Mouse (Mus musculus): Measurements from ENCODE around the gene Bap1.

The Bap1 gene

GRCm38 (mm10) chr14:31233070-31233995 lies 17.9 kb upstream of the Bap1 start:
- no peak for DNase-seq (ENCODE audit: low read depth, low spot score)

GRCm38 (mm10) chr14:31233996-31234591 lies 17.2 kb upstream of the Bap1 start:
- peak; percentile 82 for DNase-seq (ENCODE audit: low read depth, low spot score)

GRCm38 (mm10) chr14:31237101-31237882 lies 14.0 kb upstream of the Bap1 start:
- DNase-seq (ENCODE audit: low read depth, low spot score) = no peak

GRCm38 (mm10) chr14:31240528-31240927 lies 10.7 kb upstream of the Bap1 start:
- DNase-seq (ENCODE audit: low read depth, low spot score) = no peak

- DNase-seq (ENCODE audit: low read depth, low spot score) = no peak
These were observed 6.5 kb upstream of the Bap1 start for GRCm38 (mm10) chr14:31244777-31245176.

GRCm38 (mm10) chr14:31245946-31246345 lies 5.3 kb upstream of the Bap1 start:
- DNase-seq (ENCODE audit: low read depth, low spot score) = no peak

- DNase-seq (ENCODE audit: low read depth, low spot score) = no peak
These were observed 2.9 kb upstream of the Bap1 start for GRCm38 (mm10) chr14:31248396-31248795.

GRCm38 (mm10) chr14:31250222-31251083 lies 797 bp upstream of the Bap1 start:
- no peak for DNase-seq (ENCODE audit: low read depth, low spot score)

GRCm38 (mm10) chr14:31251626-31252025 lies 376 bp downstream of the Bap1 start:
- no peak for DNase-seq (ENCODE audit: low read depth, low spot score)

- no peak for DNase-seq (ENCODE audit: low read depth, low spot score)
These were observed 841 bp downstream of the Bap1 start for GRCm38 (mm10) chr14:31252091-31252490.

GRCm38 (mm10) chr14:31258476-31259050 lies 7.3 kb downstream of the Bap1 start:
- DNase-seq (ENCODE audit: low read depth, low spot score) = no peak

GRCm38 (mm10) chr14:31260374-31260773 lies 9.1 kb downstream of the Bap1 start:
- DNase-seq (ENCODE audit: low read depth, low spot score) = no peak

GRCm38 (mm10) chr14:31260932-31261331 lies 9.7 kb downstream of the Bap1 start:
- DNase-seq (ENCODE audit: low read depth, low spot score) = no peak

- DNase-seq (ENCODE audit: low read depth, low spot score) = no peak
These were observed 16.4 kb downstream of the Bap1 start for GRCm38 (mm10) chr14:31267649-31268048.

GRCm38 (mm10) chr14:31268301-31269001 lies 17.2 kb downstream of the Bap1 start:
- no peak for DNase-seq (ENCODE audit: low read depth, low spot score)

- peak; percentile 85 for DNase-seq (ENCODE audit: low read depth, low spot score)
These were observed 18.3 kb downstream of the Bap1 start for GRCm38 (mm10) chr14:31269456-31270100.

- DNase-seq (ENCODE audit: low read depth, low spot score) = no peak
These were observed 19.9 kb downstream of the Bap1 start for GRCm38 (mm10) chr14:31271121-31271520.

- DNase-seq (ENCODE audit: low read depth, low spot score) = peak; percentile 81
These were observed 20.9 kb downstream of the Bap1 start for GRCm38 (mm10) chr14:31272164-31272563.

- no peak for DNase-seq (ENCODE audit: low read depth, low spot score)
These were observed 34.5 kb downstream of the Bap1 start for GRCm38 (mm10) chr14:31285728-31286127.

All from forelimb bud, embryonic 11.5 days (tissue).